Mouse (Mus musculus) C2C12 (cell line): ENCODE results near the gene Ctxn1. TPM values are rescaled to one million over a fixed set of nuclear protein-coding genes. Genes with fewer than 3 reads are reported as not detected.
A peak's percentile ranks its signal among the peaks of the same experiment; 100 is the strongest.

Experiments
- H3K27me3 ChIP-seq: one replicate; pipeline ENCODE4 v1.6.1; 2011; ENCODE audit not compliant: control insufficient read depth, insufficient read depth, insufficient read length
- H3K36me3 ChIP-seq: one replicate; pipeline ENCODE4 v1.6.1; 2011; ENCODE audit not compliant: control insufficient read depth, insufficient read depth
- H3K4me3 ChIP-seq: one replicate; pipeline ENCODE4 v1.5.1; 2011; ENCODE audit warnings: mild to moderate bottlenecking, control low read depth; ENCODE audit not compliant: poor library complexity, insufficient read depth, severe bottlenecking
- H3K79me2 ChIP-seq: one replicate; pipeline ENCODE4 v1.6.1; 2011; ENCODE audit not compliant: control insufficient read depth, insufficient read depth
- H3K79me3 ChIP-seq: one replicate; pipeline ENCODE4 v1.6.1; 2011; ENCODE audit warnings: low read depth, control low read depth
- H3ac ChIP-seq: one replicate; pipeline ENCODE3; 2011; ENCODE audit warnings: low read depth; ENCODE audit not compliant: control insufficient read depth, insufficient read length
- CEBPB ChIP-seq: IDR thresholded peaks from one replicate; pipeline ENCODE4 v1.6.1; 2011; ENCODE audit warnings: low read depth, mild to moderate bottlenecking, control low read depth, moderate library complexity
- CTCF ChIP-seq: IDR thresholded peaks from one replicate; pipeline ENCODE4 v1.5.1; 2011; ENCODE audit not compliant: control insufficient read depth, insufficient read depth, insufficient read length
- FOSL1 ChIP-seq: IDR thresholded peaks from one replicate; pipeline ENCODE4 v1.8.0; 2011; ENCODE audit warnings: mild to moderate bottlenecking, low read length; ENCODE audit not compliant: poor library complexity, insufficient read depth, severe bottlenecking
- MAX ChIP-seq: IDR thresholded peaks from one replicate; pipeline ENCODE4 v1.6.1; 2011; ENCODE audit warnings: mild to moderate bottlenecking, control low read depth
- MYOD1 ChIP-seq: IDR thresholded peaks from one replicate; pipeline ENCODE4 v1.6.1; 2011; ENCODE audit warnings: low read depth; ENCODE audit not compliant: control insufficient read depth, insufficient read length
- MYOG ChIP-seq: IDR thresholded peaks from one replicate; pipeline ENCODE4 v1.6.1; 2011; ENCODE audit not compliant: control insufficient read depth, insufficient read length; ENCODE audit errors: extremely low read depth
- USF1 ChIP-seq: IDR thresholded peaks from one replicate; pipeline ENCODE4 v1.6.1; 2011; ENCODE audit warnings: low read depth, mild to moderate bottlenecking, control low read depth, moderate library complexity
- polyA plus RNA-seq: library from polyadenylated mRNA; unstranded; fragments of >200 nt; fragmentation: generic; extraction: Trizol; gene quantifications from one replicate; pipeline ENCODE4 v1.2.1, GENCODE M21; 2012; ENCODE audit warnings: missing spikeins

The Ctxn1 gene
- polyA plus RNA-seq, 1 experiment, result 45.0 TPM

- Histone ChIP-seq H3K36me3 (no peaks in the 10 kb centered on the region), H3K4me3 (peak within 1 kb of the TSS; percentile 29), H3K79me3 (no peaks in the 10 kb centered on the region), H3ac (peak within 1 kb of the TSS; percentile 94), H3K79me2 (no peaks in the 10 kb centered on the region), H3K27me3 (no peaks in the 10 kb centered on the region)
- no peak for TF ChIP-seq MYOD1
- no peak for TF ChIP-seq MYOG
- no peak for TF ChIP-seq MAX
- TF ChIP-seq FOSL1, result no peak
- no peak for TF ChIP-seq CTCF
- TF ChIP-seq CEBPB, result no peak
- no peak for TF ChIP-seq USF1
These were observed 32.2 kb downstream of the Ctxn1 start, which contains the start of gene Lrrc8e for GRCm38 (mm10) chr8:4226739-4227347. Gene Lrrc8e (plus strand): TSS chr8:4226827.

GRCm38 (mm10) chr8:4226323-4226722, 32.8 kb downstream of the Ctxn1 start:
- no peaks in the 10 kb centered on the region for H3K36me3 ChIP-seq
- no peaks in the 10 kb centered on the region for H3K27me3 ChIP-seq
- H3K79me3 ChIP-seq, result no peaks in the 10 kb centered on the region
- no peak overlapping the region for H3ac ChIP-seq
- H3K4me3 ChIP-seq, result no peak overlapping the region
- no peaks in the 10 kb centered on the region for H3K79me2 ChIP-seq
- TF ChIP-seq MAX (no peak), CTCF (no peak), FOSL1 (no peak), CEBPB (no peak), USF1 (no peak), MYOG (no peak), MYOD1 (no peak)

GRCm38 (mm10) chr8:4222059-4222458, 37.0 kb downstream of the Ctxn1 start:
- H3ac ChIP-seq, result no peak overlapping the region
- no peak for TF ChIP-seq CEBPB
- no peak for TF ChIP-seq MAX
- TF ChIP-seq USF1, result no peak
- TF ChIP-seq MYOG, result no peak
- no peak for TF ChIP-seq MYOD1
- no peak for TF ChIP-seq FOSL1
- H3K36me3 ChIP-seq, result no peaks in the 10 kb centered on the region
- no peaks in the 10 kb centered on the region for H3K79me2 ChIP-seq
- H3K27me3 ChIP-seq, result peaks cover 2% of the 10 kb centered on the region
- no peak overlapping the region for H3K4me3 ChIP-seq
- H3K79me3 ChIP-seq, result no peaks in the 10 kb centered on the region

GRCm38 (mm10) chr8:4219617-4220016, 39.5 kb downstream of the Ctxn1 start:
- H3K27me3 ChIP-seq, result peaks cover 10% of the 10 kb centered on the region
- H3K4me3 ChIP-seq, result no peak overlapping the region
- no peaks in the 10 kb centered on the region for H3K79me3 ChIP-seq
- TF ChIP-seq MAX, result no peak
- no peak for TF ChIP-seq CEBPB
- TF ChIP-seq MYOG, result no peak
- no peak for TF ChIP-seq MYOD1
- TF ChIP-seq FOSL1, result no peak
- no peak for TF ChIP-seq CTCF
- no peak for TF ChIP-seq USF1
- no peaks in the 10 kb centered on the region for H3K36me3 ChIP-seq
- no peaks in the 10 kb centered on the region for H3K79me2 ChIP-seq
- H3ac ChIP-seq, result no peak overlapping the region

- Histone ChIP-seq H3K79me2 (no peaks in the 10 kb centered on the region), H3K36me3 (no peaks in the 10 kb centered on the region), H3K27me3 (peaks cover 10% of the 10 kb centered on the region), H3K4me3 (no peak within 1 kb of the TSS), H3K79me3 (no peaks in the 10 kb centered on the region), H3ac (no peak within 1 kb of the TSS)
- TF ChIP-seq USF1 (no peak), MYOG (no peak)
These were observed 42.1 kb downstream of the Ctxn1 start, which contains the start of gene Prr36 for GRCm38 (mm10) chr8:4216791-4217621. Gene Prr36 (minus strand): TSS chr8:4217459.
